Mouse (Mus musculus) ES-Bruce4 (cell line): ENCODE measurements at regions not wholly inside any gene's neighbourhood (a gene's known extent, or its start where the extent isn't known, plus 50 kb on each side); places are given as distances from the start of the nearest gene placed in this dataset.

Experiments
- CTCF ChIP-seq: IDR thresholded peaks from one replicate; pipeline ENCODE4 v1.8.1; 2011; ENCODE audit warnings: low read depth, low read length
- POLR2A ChIP-seq: IDR thresholded peaks from one replicate; pipeline ENCODE4 v1.8.1; 2011; ENCODE audit warnings: low read length; ENCODE audit not compliant: insufficient read depth

- no peak for TF ChIP-seq CTCF
- TF ChIP-seq POLR2A, result no peak
Observed at GRCm38 (mm10) chr3:52854560-52854959, 162.5 kb downstream of the Cog6 start.
